Mouse (Mus musculus) olfactory bulb, adult 2 months (tissue): ENCODE measurements at regions not wholly inside any gene's neighbourhood (a gene's known extent, or its start where the extent isn't known, plus 50 kb on each side); places are given as distances from the start of the nearest gene placed in this dataset.

ENCODE experiments used
- H3K27ac ChIP-seq: fragments of 200-500 bp; 2 replicates; pipeline ENCODE4 v1.5.1; 2012; ENCODE audit warnings: low read depth, low read length; ENCODE audit not compliant: insufficient read depth
- H3K4me1 ChIP-seq: fragments of 200-500 bp; 2 replicates; pipeline ENCODE4 v1.6.1; 2012; ENCODE audit warnings: low read length; ENCODE audit not compliant: control insufficient read depth, insufficient read depth
- H3K4me3 ChIP-seq: fragments of 200-500 bp; 2 replicates; pipeline ENCODE4 v1.5.1; 2012; ENCODE audit warnings: mild to moderate bottlenecking, low read depth, low read length, moderate library complexity; ENCODE audit not compliant: insufficient read depth
- CTCF ChIP-seq: fragments of 200-500 bp; IDR thresholded peaks from 2 replicates; pipeline ENCODE4 v1.5.1; 2012; ENCODE audit warnings: low read depth, mild to moderate bottlenecking, low read length, moderate library complexity; ENCODE audit not compliant: insufficient read depth
- POLR2A ChIP-seq: fragments of 200-500 bp; IDR thresholded peaks from 2 replicates; pipeline ENCODE4 v1.6.1; 2012; ENCODE audit warnings: mild to moderate bottlenecking, low read depth, low read length, moderate library complexity; ENCODE audit not compliant: insufficient read depth
- WGBS: fragments of 180-500 bp; shearing (Covaris S2); methylation state at CpG from one replicate; pipeline ENCODE4 v1.1.7; 2018; 5-methylcytosine and 5-hydroxymethylcytosine counted together

GRCm38 (mm10) chr2:117943666-117944065 lies 168.0 kb upstream of the Thbs1 start:
- WGBS, result 69% methylated on average over 5 of the region's 5 CpGs
- no peak for TF ChIP-seq POLR2A
- no peak for TF ChIP-seq CTCF
- Histone ChIP-seq H3K4me1 (no peaks in the 10 kb centered on the region), H3K4me3 (no peak overlapping the region), H3K27ac (no peak overlapping the region)

DNA sequence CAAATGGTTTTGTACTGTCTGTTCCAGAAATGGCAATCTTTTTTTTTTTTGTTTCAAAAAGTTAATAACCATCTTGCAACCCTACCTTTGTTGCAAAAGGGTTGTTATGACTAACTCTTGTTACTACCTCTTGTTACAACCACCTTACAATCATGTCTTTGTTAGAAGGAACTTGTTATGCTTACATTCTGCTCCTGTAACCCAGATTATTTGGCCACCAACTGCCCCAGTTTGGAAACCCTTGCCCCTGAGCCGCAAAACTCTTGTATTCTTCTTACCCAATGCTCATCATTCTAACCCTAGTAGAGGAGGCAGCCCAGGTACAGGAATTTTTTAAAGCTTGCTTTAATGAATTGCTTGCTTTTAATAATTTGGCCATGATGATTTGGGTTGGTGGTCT lies 167.4 kb upstream of the Thbs1 start:
- WGBS, result 83% methylated on average over 1 of the region's 1 CpGs
- no peak for TF ChIP-seq CTCF
- no peak for TF ChIP-seq POLR2A
- no peak overlapping the region for H3K4me3 ChIP-seq
- H3K27ac ChIP-seq, result no peak overlapping the region
- no peaks in the 10 kb centered on the region for H3K4me1 ChIP-seq

- Histone ChIP-seq H3K4me3 (no peak overlapping the region), H3K4me1 (no peaks in the 10 kb centered on the region), H3K27ac (no peak overlapping the region)
- TF ChIP-seq CTCF (no peak), POLR2A (no peak)
- WGBS, result 77% methylated on average over 2 of the region's 2 CpGs
Observed at GRCm38 (mm10) chr2:117944942-117945341, 166.7 kb upstream of the Thbs1 start.

DNA sequence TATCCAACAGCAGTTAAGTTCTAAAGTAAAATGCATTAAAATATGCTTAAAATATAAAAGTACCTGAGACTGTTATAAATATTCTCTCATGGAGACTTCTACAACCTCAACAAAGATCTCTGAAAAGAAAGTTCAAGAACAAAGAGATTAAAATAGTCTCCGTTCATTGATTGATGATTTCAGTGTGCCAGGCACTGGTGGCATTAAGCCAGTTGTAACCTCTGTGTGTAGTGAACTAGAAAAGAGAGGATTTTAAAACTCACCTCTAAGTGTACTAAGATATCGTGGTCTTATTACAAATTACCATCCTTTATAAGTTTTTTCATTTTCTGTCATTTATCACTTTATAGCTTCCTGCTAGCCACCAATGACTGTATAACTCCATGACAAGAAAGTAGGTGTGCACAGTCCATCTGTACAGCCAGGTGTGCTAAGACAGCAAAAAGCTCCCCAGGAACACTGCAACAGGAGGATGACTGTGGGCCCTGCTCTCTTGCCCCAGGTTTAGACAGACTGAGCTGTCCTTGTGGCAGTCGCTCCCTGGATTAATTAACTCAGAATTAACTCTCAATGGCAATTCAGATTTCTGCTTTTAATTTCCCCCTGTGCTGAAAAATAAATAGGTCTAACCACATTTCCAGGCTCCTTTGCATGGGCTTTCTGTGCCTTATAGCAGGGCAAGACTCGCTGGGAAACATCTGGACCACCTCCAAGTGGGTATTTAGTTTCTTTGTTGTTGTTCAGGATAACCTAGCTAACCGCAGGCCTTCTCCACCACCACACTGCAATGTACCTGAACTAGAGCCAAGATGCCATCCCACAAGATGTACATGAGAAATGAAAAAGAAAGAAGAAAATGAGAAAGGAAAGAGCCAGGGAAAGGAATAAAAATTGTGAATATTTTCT lies 161.0 kb upstream of the Thbs1 start:
- no peak overlapping the region for H3K4me3 ChIP-seq
- no peak overlapping the region for H3K27ac ChIP-seq
- 71% methylated on average over 5 of the region's 5 CpGs for WGBS
- H3K4me1 ChIP-seq, result no peaks in the 10 kb centered on the region
- TF ChIP-seq CTCF, result no peak
- TF ChIP-seq POLR2A, result no peak

DNA sequence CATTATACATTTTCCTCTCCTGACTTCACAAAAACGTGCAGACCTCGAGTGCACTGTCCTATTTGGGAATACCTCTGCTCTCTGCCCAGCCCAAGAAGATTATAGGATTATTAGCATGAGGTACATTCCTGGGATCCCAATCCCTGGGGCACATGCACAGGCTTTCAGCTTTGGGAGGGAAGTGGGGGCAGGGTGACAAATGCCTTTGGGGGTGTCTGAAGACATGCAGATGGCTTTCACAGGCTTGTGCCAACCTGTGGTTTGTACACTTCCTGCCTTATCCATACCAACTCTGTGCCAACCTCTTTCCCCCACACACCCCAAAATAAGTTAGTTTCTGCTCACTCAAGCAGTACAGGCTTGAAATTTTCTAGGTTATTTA lies 160.3 kb upstream of the Thbs1 start:
- WGBS, result 65% methylated on average over 2 of the region's 2 CpGs

GRCm38 (mm10) chr2:117958737-117959136 lies 152.9 kb upstream of the Thbs1 start:
- TF ChIP-seq CTCF (no peak), POLR2A (no peak)
- H3K27ac ChIP-seq, result no peak overlapping the region
- 94% methylated on average over 4 of the region's 4 CpGs for WGBS
- H3K4me1 ChIP-seq, result no peaks in the 10 kb centered on the region
- no peak overlapping the region for H3K4me3 ChIP-seq

More for the DNA sequence above, 160.3 kb upstream of the Thbs1 start:
- TF ChIP-seq CTCF (no peak), POLR2A (no peak)
- H3K27ac ChIP-seq, result no peak overlapping the region
- H3K4me3 ChIP-seq, result no peak overlapping the region
- H3K4me1 ChIP-seq, result no peaks in the 10 kb centered on the region

- Histone ChIP-seq H3K27ac (no peak overlapping the region), H3K4me3 (no peak overlapping the region), H3K4me1 (no peaks in the 10 kb centered on the region)
- no peak for TF ChIP-seq POLR2A
- no peak for TF ChIP-seq CTCF
Observed at GRCm38 (mm10) chr2:117959440-117959839, 152.2 kb upstream of the Thbs1 start.

- Histone ChIP-seq H3K4me1 (no peaks in the 10 kb centered on the region), H3K27ac (no peak overlapping the region), H3K4me3 (no peak overlapping the region)
- TF ChIP-seq POLR2A, result no peak
- TF ChIP-seq CTCF, result no peak
- 62% methylated on average over 4 of the region's 4 CpGs for WGBS
Observed at GRCm38 (mm10) chr2:117962531-117962930, 149.1 kb upstream of the Thbs1 start.

- H3K4me3 ChIP-seq, result no peak overlapping the region
- WGBS, result 82% methylated on average over 2 of the region's 2 CpGs
- no peaks in the 10 kb centered on the region for H3K4me1 ChIP-seq
- H3K27ac ChIP-seq, result no peak overlapping the region
- no peak for TF ChIP-seq POLR2A
- TF ChIP-seq CTCF, result no peak
Observed at GRCm38 (mm10) chr2:117963526-117963925, 148.2 kb upstream of the Thbs1 start.

DNA sequence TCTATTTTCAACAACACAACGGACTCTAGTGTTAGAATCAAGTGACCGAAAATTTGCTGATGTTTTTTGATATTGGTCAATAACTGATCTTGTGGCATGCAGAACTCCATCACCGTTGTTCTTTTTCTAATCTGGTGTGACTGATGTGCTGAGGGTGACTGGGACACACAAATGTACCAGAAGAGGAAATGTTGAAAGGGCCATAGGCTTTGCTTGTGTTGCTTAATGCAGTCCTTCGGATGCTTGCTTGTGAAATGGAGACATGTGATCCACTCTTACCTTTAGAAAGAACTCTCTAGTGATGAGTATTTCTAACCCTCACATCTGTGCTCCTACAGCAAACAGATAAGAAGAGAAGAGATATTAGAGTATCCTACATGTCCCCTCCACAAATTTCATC lies 145.9 kb upstream of the Thbs1 start:
- no peak overlapping the region for H3K27ac ChIP-seq
- 97% methylated on average over 4 of the region's 4 CpGs for WGBS
- TF ChIP-seq CTCF, result no peak
- no peak for TF ChIP-seq POLR2A
- H3K4me1 ChIP-seq, result no peaks in the 10 kb centered on the region
- no peak overlapping the region for H3K4me3 ChIP-seq
